Mouse (Mus musculus) ES-Bruce4 (cell line): ENCODE data around the gene Ppp1r26.

Experiments
- CTCF ChIP-seq: IDR thresholded peaks from one replicate; pipeline ENCODE4 v1.8.1; 2011; ENCODE audit warnings: low read depth, low read length
- EP300 ChIP-seq: IDR thresholded peaks from 2 replicates; pipeline ENCODE4 v1.6.1; 2011; ENCODE audit warnings: low read depth, low read length; ENCODE audit not compliant: insufficient read depth
- POLR2A ChIP-seq: IDR thresholded peaks from one replicate; pipeline ENCODE4 v1.8.1; 2011; ENCODE audit warnings: low read length; ENCODE audit not compliant: insufficient read depth

DNA sequence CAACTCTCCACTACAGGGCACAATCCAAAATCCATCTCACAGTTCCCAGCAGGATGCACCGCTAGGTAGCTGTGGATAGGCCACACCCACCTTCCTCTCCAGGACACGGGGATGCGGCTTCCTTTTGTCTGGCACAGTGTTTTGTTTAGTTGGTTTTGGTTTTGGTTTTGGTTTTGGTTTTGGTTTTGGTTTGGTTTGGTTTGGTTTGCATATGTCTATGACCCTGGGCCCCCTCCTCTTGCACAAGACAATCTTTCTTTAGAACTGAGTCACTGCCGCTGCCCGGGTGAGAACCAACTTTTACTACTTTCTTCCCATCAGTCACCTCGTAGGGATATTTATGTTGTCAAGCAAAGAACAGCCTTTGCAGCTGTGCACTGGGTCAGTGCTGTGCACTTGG is 5.8 kb upstream of the Ppp1r26 start:
- no peak for TF ChIP-seq POLR2A
- TF ChIP-seq CTCF: no peak
- TF ChIP-seq EP300: no peak
